Mouse (Mus musculus) stomach, embryonic 16.5 days (tissue): ENCODE data around the gene Sorcs3. TPM values are rescaled to one million over a fixed set of nuclear protein-coding genes. Genes with fewer than 3 reads are reported as not detected.

Experiments
- ATAC-seq: fragments of 200-750 bp; cut with Nextera tagmentation; 2 replicates; pipeline ENCODE4 v1.8.0; 2017; ENCODE audit warnings: moderate number of reproducible peaks, moderate TSS enrichment; ENCODE audit not compliant: insufficient read depth, low FRiP score
- H3K27ac ChIP-seq: fragments of 300-500 bp; sonication (generic); 2 replicates; pipeline ENCODE4 v1.5.1; 2014; ENCODE audit warnings: low read length
- H3K27me3 ChIP-seq: fragments of 300-500 bp; sonication (generic); 2 replicates; pipeline ENCODE4 v1.6.1; 2014; ENCODE audit warnings: low read length, control low read depth, mixed read lengths; ENCODE audit not compliant: control insufficient read depth, insufficient read depth
- H3K36me3 ChIP-seq: fragments of 300-500 bp; sonication (generic); 2 replicates; pipeline ENCODE4 v1.6.1; 2014; ENCODE audit warnings: low read length; ENCODE audit not compliant: control insufficient read depth, insufficient read depth
- H3K4me1 ChIP-seq: fragments of 300-500 bp; sonication (generic); 2 replicates; pipeline ENCODE4 v1.6.1; 2014; ENCODE audit warnings: low read length, control low read depth, mixed read lengths; ENCODE audit not compliant: control insufficient read depth, insufficient read depth
- H3K4me2 ChIP-seq: fragments of 300-500 bp; sonication (generic); 2 replicates; pipeline ENCODE4 v1.6.1; 2014; ENCODE audit warnings: low read depth, low read length, mixed read lengths
- H3K4me3 ChIP-seq: fragments of 300-500 bp; sonication (generic); replicated peaks from 2 replicates; pipeline ENCODE4 v1.5.1; 2014; ENCODE audit warnings: mild to moderate bottlenecking, low read length
- H3K9ac ChIP-seq: fragments of 300-500 bp; sonication (generic); 2 replicates; pipeline ENCODE4 v1.6.1; 2014; ENCODE audit warnings: low read length
- H3K9me3 ChIP-seq: fragments of 300-500 bp; sonication (generic); replicated peaks from 2 replicates; pipeline ENCODE4 v1.6.1; 2016; ENCODE audit warnings: low read length, control low read depth; ENCODE audit not compliant: control insufficient read depth
- WGBS: fragments of 180-500 bp; shearing (Covaris S2); extraction: QIAGEN DNeasy Blood & Tissue Kit; methylation state at CpG from one replicate; pipeline ENCODE4 v1.1.7; 2014; 5-methylcytosine and 5-hydroxymethylcytosine counted together
- polyA plus RNA-seq: library from polyadenylated mRNA; unstranded; fragments of >200 nt; fragmentation: Nextera tagmentation; extraction: Ambion mirVana; gene quantifications from 2 replicates; pipeline ENCODE4 v1.2.1, GENCODE M21; 2015

Sorcs3 gene
- polyA plus RNA-seq, 1 experiment from 2014 or later: 0.81 TPM

- Histone ChIP-seq H3K9ac (no peak overlapping the region), H3K4me3 (no peak overlapping the region), H3K9me3 (no peaks in the 10 kb centered on the region), H3K27me3 (no peaks in the 10 kb centered on the region), H3K27ac (no peak overlapping the region), H3K4me1 (no peaks in the 10 kb centered on the region), H3K4me2 (no peak overlapping the region), H3K36me3 (no peaks in the 10 kb centered on the region)
- WGBS: 49% methylated on average over 7 of the region's 7 CpGs
- no peak for ATAC-seq
Measured at GRCm38 (mm10) chr19:48404774-48405495, 199.1 kb downstream of the Sorcs3 start.

GRCm38 (mm10) chr19:48408221-48408620 lies 202.4 kb downstream of the Sorcs3 start:
- 38% methylated on average over 4 of the region's 4 CpGs for WGBS
- ATAC-seq: no peak
- Histone ChIP-seq H3K27me3 (no peaks in the 10 kb centered on the region), H3K4me2 (no peak overlapping the region), H3K9ac (no peak overlapping the region), H3K4me3 (no peak overlapping the region), H3K4me1 (no peaks in the 10 kb centered on the region), H3K27ac (no peak overlapping the region), H3K36me3 (no peaks in the 10 kb centered on the region), H3K9me3 (no peaks in the 10 kb centered on the region)

GRCm38 (mm10) chr19:48411332-48411731 lies 205.5 kb downstream of the Sorcs3 start:
- no peaks in the 10 kb centered on the region for H3K27me3 ChIP-seq
- H3K27ac ChIP-seq: no peak overlapping the region
- no peaks in the 10 kb centered on the region for H3K4me1 ChIP-seq
- no peaks in the 10 kb centered on the region for H3K36me3 ChIP-seq
- no peak overlapping the region for H3K4me3 ChIP-seq
- no peak overlapping the region for H3K4me2 ChIP-seq
- H3K9ac ChIP-seq: no peak overlapping the region
- ATAC-seq: no peak
- H3K9me3 ChIP-seq: no peaks in the 10 kb centered on the region
- 44% methylated on average over 2 of the region's 2 CpGs for WGBS

GRCm38 (mm10) chr19:48413836-48414235 lies 208.0 kb downstream of the Sorcs3 start:
- Histone ChIP-seq H3K4me1 (no peaks in the 10 kb centered on the region), H3K27ac (no peak overlapping the region), H3K36me3 (no peaks in the 10 kb centered on the region), H3K27me3 (no peaks in the 10 kb centered on the region), H3K9ac (no peak overlapping the region), H3K4me2 (no peak overlapping the region), H3K4me3 (no peak overlapping the region), H3K9me3 (no peaks in the 10 kb centered on the region)
- WGBS: 56% methylated on average over 2 of the region's 2 CpGs
- no peak for ATAC-seq

- no peak overlapping the region for H3K4me2 ChIP-seq
- 78% methylated on average over 3 of the region's 3 CpGs for WGBS
- ATAC-seq: no peak
Measured at GRCm38 (mm10) chr19:48418356-48418755, 212.5 kb downstream of the Sorcs3 start.

GRCm38 (mm10) chr19:48429263-48429662 lies 223.4 kb downstream of the Sorcs3 start:
- Histone ChIP-seq H3K9me3 (no peaks in the 10 kb centered on the region), H3K4me1 (no peaks in the 10 kb centered on the region), H3K27me3 (no peaks in the 10 kb centered on the region), H3K4me2 (no peak overlapping the region), H3K9ac (no peak overlapping the region), H3K4me3 (no peak overlapping the region), H3K27ac (no peak overlapping the region), H3K36me3 (no peaks in the 10 kb centered on the region)
- 82% methylated on average over 4 of the region's 4 CpGs for WGBS
- no peak for ATAC-seq

More at GRCm38 (mm10) chr19:48418356-48418755, 212.5 kb downstream of the Sorcs3 start:
- Histone ChIP-seq H3K9me3 (no peaks in the 10 kb centered on the region), H3K27me3 (no peaks in the 10 kb centered on the region), H3K4me1 (no peaks in the 10 kb centered on the region), H3K27ac (no peak overlapping the region), H3K36me3 (no peaks in the 10 kb centered on the region), H3K4me3 (no peak overlapping the region), H3K9ac (no peak overlapping the region)

DNA sequence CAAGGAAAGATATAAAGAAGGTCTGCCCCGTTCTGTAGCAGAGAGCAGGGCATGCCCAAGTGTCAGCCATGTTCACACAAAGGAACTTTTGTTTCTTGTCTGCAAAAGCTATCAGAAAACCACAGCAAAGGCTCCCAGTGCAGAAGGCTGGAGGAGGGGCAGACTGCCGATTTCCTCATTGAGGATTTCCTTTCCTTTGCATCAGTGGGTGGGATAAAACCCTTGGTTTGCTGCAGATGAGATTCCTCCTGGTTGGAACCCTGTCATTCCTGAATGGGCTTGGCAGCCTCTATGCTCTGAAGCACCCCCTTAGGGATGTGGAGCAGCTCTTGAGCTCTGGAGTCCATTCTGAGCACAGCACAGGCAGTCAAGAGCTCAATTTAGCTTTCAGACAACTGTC lies 223.9 kb downstream of the Sorcs3 start:
- no peaks in the 10 kb centered on the region for H3K9me3 ChIP-seq
- WGBS: 20% methylated on average over 2 of the region's 2 CpGs
- no peaks in the 10 kb centered on the region for H3K36me3 ChIP-seq
- H3K4me3 ChIP-seq: no peak overlapping the region
- no peak overlapping the region for H3K27ac ChIP-seq
- no peak for ATAC-seq
- no peak overlapping the region for H3K9ac ChIP-seq
- H3K27me3 ChIP-seq: no peaks in the 10 kb centered on the region
- H3K4me1 ChIP-seq: no peaks in the 10 kb centered on the region
- no peak overlapping the region for H3K4me2 ChIP-seq

DNA sequence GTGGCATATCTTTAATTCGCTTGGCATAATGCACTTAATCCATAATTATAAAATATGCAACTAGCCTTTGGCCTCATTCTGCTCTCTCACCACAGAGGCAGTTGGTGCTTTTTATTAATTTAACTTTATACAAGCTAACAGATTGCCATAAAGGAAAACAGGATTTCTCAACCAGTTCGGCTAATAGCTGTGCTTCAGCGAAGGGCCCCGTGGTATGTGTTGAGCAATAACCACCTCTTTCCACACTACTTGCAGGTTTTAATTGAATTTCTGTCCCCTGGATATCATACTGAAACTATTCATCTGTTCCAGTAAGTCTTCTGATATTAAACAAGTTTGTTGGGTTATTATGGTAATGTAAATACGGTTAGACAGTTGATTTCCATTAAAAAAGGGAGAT lies 224.5 kb downstream of the Sorcs3 start:
- Histone ChIP-seq H3K9me3 (no peaks in the 10 kb centered on the region), H3K9ac (no peak overlapping the region), H3K27ac (no peak overlapping the region), H3K36me3 (no peaks in the 10 kb centered on the region), H3K4me2 (no peak overlapping the region), H3K27me3 (no peaks in the 10 kb centered on the region), H3K4me1 (no peaks in the 10 kb centered on the region), H3K4me3 (no peak overlapping the region)
- no peak for ATAC-seq
- 87% methylated on average over 5 of the region's 5 CpGs for WGBS

DNA sequence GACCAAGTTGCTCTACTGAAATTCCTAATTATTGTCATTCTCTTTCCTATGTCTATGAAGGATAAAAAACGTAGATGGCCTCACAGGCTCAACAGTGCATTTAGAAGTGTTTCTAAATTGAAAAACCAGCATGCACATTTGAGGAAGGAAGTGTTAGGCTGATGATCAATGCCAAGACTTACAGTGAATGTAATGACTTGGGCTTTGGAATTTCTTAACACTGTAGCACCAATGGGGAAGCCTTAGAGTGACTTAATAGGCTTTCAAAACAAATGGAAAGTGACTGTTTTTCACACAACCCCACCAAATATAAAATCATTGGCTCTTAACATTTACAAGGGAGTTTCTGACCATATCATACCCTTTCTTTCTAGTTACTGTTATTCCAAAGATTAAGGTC lies 232.6 kb downstream of the Sorcs3 start:
- no peak overlapping the region for H3K9ac ChIP-seq
- 87% methylated on average over 1 of the region's 1 CpGs for WGBS
- no peaks in the 10 kb centered on the region for H3K27me3 ChIP-seq
- no peaks in the 10 kb centered on the region for H3K36me3 ChIP-seq
- H3K4me3 ChIP-seq: no peak overlapping the region
- no peak overlapping the region for H3K27ac ChIP-seq
- H3K9me3 ChIP-seq: no peaks in the 10 kb centered on the region
- H3K4me2 ChIP-seq: no peak overlapping the region
- H3K4me1 ChIP-seq: no peaks in the 10 kb centered on the region
- no peak for ATAC-seq
